Mouse (Mus musculus) C2C12 (cell line): ENCODE results near the gene Teddm1a.

Experiments
- CEBPB ChIP-seq: IDR thresholded peaks from one replicate; pipeline ENCODE4 v1.6.1; 2011; ENCODE audit warnings: low read depth, mild to moderate bottlenecking, control low read depth, moderate library complexity
- CTCF ChIP-seq: IDR thresholded peaks from one replicate; pipeline ENCODE4 v1.5.1; 2011; ENCODE audit not compliant: control insufficient read depth, insufficient read depth, insufficient read length
- MAX ChIP-seq: IDR thresholded peaks from one replicate; pipeline ENCODE4 v1.6.1; 2011; ENCODE audit warnings: mild to moderate bottlenecking, control low read depth
- MYOD1 ChIP-seq: IDR thresholded peaks from one replicate; pipeline ENCODE4 v1.6.1; 2011; ENCODE audit warnings: low read depth; ENCODE audit not compliant: control insufficient read depth, insufficient read length
- MYOG ChIP-seq: IDR thresholded peaks from one replicate; pipeline ENCODE4 v1.6.1; 2011; ENCODE audit not compliant: control insufficient read depth, insufficient read length; ENCODE audit errors: extremely low read depth
- USF1 ChIP-seq: IDR thresholded peaks from one replicate; pipeline ENCODE4 v1.6.1; 2011; ENCODE audit warnings: low read depth, mild to moderate bottlenecking, control low read depth, moderate library complexity

- TF ChIP-seq MYOD1 = no peak
- TF ChIP-seq CTCF = no peak
- TF ChIP-seq USF1 = no peak
- no peak for TF ChIP-seq MYOG
- no peak for TF ChIP-seq MAX
- TF ChIP-seq CEBPB = no peak
Observed at GRCm38 (mm10) chr1:153909963-153910291, 18.4 kb downstream of the Teddm1a start.
